In genomic region chr6:136889067-136889466, GRCm38 (mm10) we compare ENCODE assay signal across 24 mouse cellular contexts. TPM values are rescaled to one million over a fixed set of nuclear protein-coding genes. Genes with fewer than 3 reads are reported as not detected.
"Had no signal": no experiment of that assay in that cellular context is flagged by ENCODE, and none has a peak within 500 bp of the region (broad histone marks: within the 10 kb centered on the region; RNA-seq: fewer than 3 reads in every experiment).

No protein-coding gene starts in this region.

- H3K4me2 ChIP-seq: limb, embryonic 15.5 days; liver, embryonic 12.5 days; neural tube, embryonic 15.5 days had no signal

- H3K27me3 ChIP-seq: limb, embryonic 15.5 days; liver, embryonic 12.5 days; neural tube, embryonic 15.5 days had no signal

- DNase-seq: kidney, adult 9 months; kidney, postnatal 36 days; layer of hippocampus, adult 9-11 months; layer of hippocampus, postnatal 36 days; lung, postnatal 4 days; midbrain, embryonic 14.5 days; right cerebral cortex, adult 18-20 months; right cerebral cortex, postnatal 25 days; thymus, adult 2 months; thymus, postnatal 25 days had no signal

- H3K36me3 ChIP-seq: limb, embryonic 15.5 days; liver, embryonic 12.5 days; midbrain, embryonic 10.5 days; neural tube, embryonic 15.5 days had no signal

- ATAC-seq: liver, embryonic 12.5 days had no signal

- H3K27ac ChIP-seq: kidney, postnatal 0 days; liver, embryonic 12.5 days; midbrain, embryonic 10.5 days; neural tube, embryonic 15.5 days; stomach, postnatal 0 days had no signal

- H3K4me3 ChIP-seq: limb, embryonic 15.5 days; liver, embryonic 12.5 days; midbrain, embryonic 10.5 days; myocyte; neural tube, embryonic 15.5 days had no signal

- H3K9ac ChIP-seq: limb, embryonic 15.5 days; liver, embryonic 12.5 days; neural tube, embryonic 15.5 days had no signal

- H3K9me3 ChIP-seq: limb, embryonic 15.5 days; liver, embryonic 12.5 days; midbrain, embryonic 10.5 days; neural tube, embryonic 15.5 days had no signal

- H3K4me1 ChIP-seq: midbrain, embryonic 10.5 days; neural tube, embryonic 15.5 days had no signal

RNA-seq across cellular contexts. Expression of gene Art4, which starts 31.5 kb away (rescaled TPM):
- total RNA-seq: layer of hippocampus, adult 18-20 months; layer of hippocampus, postnatal 36 days; left cerebral cortex, adult 8-10 months had no signal
- polyA plus RNA-seq: midbrain, embryonic 14.5 days; myocyte had no signal

RNA-seq across cellular contexts. Expression of gene Erp27, which starts 32.9 kb away (rescaled TPM):
- total RNA-seq: left cerebral cortex, adult 8-10 months; left cerebral cortex, postnatal 25 days had no signal
- polyA plus RNA-seq: midbrain, embryonic 10.5 days; midbrain, embryonic 14.5 days; neural tube, embryonic 15.5 days had no signal

RNA-seq across cellular contexts. Expression of gene Pde6h, which starts 34.6 kb away (rescaled TPM):
- polyA plus RNA-seq: limb, embryonic 11.5 days; liver, embryonic 12.5 days; liver, embryonic 16.5 days; midbrain, embryonic 10.5 days; midbrain, embryonic 14.5 days; neural tube, embryonic 11.5 days; small intestine, adult 2 months had no signal
